Mouse (Mus musculus) lung, adult 2 months (tissue): ENCODE data around the gene Mesp1.

Experiments
- CTCF ChIP-seq: fragments of 200-500 bp; IDR thresholded peaks from 2 replicates; pipeline ENCODE4 v1.5.1; 2011; ENCODE audit warnings: mild to moderate bottlenecking, low read length, control low read depth; ENCODE audit not compliant: insufficient read depth
- POLR2A ChIP-seq: fragments of 200-500 bp; IDR thresholded peaks from 2 replicates; pipeline ENCODE4 v1.6.1; 2011; ENCODE audit warnings: low read depth, mild to moderate bottlenecking, control low read depth, low read length, borderline replicate concordance; ENCODE audit errors: extremely low read depth

GRCm38 (mm10) chr7:79769664-79770063 lies 23.9 kb downstream of the Mesp1 start:
- TF ChIP-seq CTCF (no peak), POLR2A (no peak)
